Mouse (Mus musculus) bone marrow macrophage, adult 2 months (primary cell): ENCODE data around the gene Slc16a7.

Source experiments
- CTCF ChIP-seq: IDR thresholded peaks from 2 replicates; pipeline ENCODE4 v1.5.1; 2012; ENCODE audit warnings: low read depth, mild to moderate bottlenecking, low read length, moderate library complexity
- POLR2A ChIP-seq: IDR thresholded peaks from 2 replicates; pipeline ENCODE4 v1.6.1; 2012; ENCODE audit warnings: mild to moderate bottlenecking, low read depth, low read length, borderline replicate concordance

DNA sequence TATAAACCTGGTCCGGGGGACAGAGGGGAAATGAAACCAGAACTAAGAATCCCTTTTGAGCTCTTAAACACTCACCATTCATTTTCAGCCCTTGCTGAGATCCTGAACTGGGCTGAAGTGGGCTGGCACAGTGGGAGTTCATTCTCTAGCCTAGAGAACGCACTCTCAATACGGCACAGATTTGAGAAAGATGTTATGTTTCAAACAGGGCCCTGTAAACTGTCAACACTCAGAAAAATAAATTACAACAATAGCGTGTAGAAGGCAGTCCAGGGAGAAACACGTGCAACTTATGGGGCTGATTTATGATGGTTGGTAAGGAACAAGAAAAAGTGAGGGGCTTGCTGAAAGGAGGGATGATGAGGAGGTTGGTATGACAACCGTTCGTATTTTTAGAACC, 115.5 kb downstream of the Slc16a7 start:
- TF ChIP-seq CTCF (no peak), POLR2A (no peak)
